8 mouse cellular contexts compared by ENCODE assay signal in genomic region chr6:113237542-113238270, GRCm38 (mm10). TPM values are rescaled to one million over a fixed set of nuclear protein-coding genes. Genes with fewer than 3 reads are reported as not detected.
A peak's percentile ranks its signal among the peaks of the same experiment; 100 is the strongest.
DNase-seq lines count a peak whose midpoint lies in the region; ATAC-seq and TF ChIP-seq lines count a peak whose summit lies in the region.

Mtmr14 (plus strand) TSS chr6:113237843.

- DNase-seq in 3T3-L1 (ENCODE audit: low read depth, low spot score), result peak; percentile 97
- peak; percentile 99 for DNase-seq in adrenal gland, postnatal 4 days (ENCODE audit: low spot score in 2 of 2)
- DNase-seq in embryonic facial prominence, embryonic 14.5 days (ENCODE audit: low spot score), result peak; percentile 98
- peak; percentile 100 for DNase-seq in heart, adult 2 months
- peak; percentile 98 to 99 for DNase-seq in kidney, adult 8-10 months
- DNase-seq in spleen, postnatal 10 days (ENCODE audit: low spot score in 2 of 2), result peak; percentile 97 to 99

- peak within 1 kb of the TSS; percentile 92 for H3K4me3 ChIP-seq in embryonic facial prominence, embryonic 14.5 days (ENCODE audit: low read depth, low read length)
- H3K4me3 ChIP-seq in heart, adult 2 months, result peak within 1 kb of the TSS; percentile 90
- H3K4me3 ChIP-seq in limb, embryonic 13.5 days, result peak within 1 kb of the TSS; percentile 92
- peak within 1 kb of the TSS; percentile 92 for H3K4me3 ChIP-seq in midbrain, embryonic 16.5 days (ENCODE audit: low read depth, low read length)

- no peaks in the 10 kb centered on the region for H3K27me3 ChIP-seq in embryonic facial prominence, embryonic 14.5 days (replicated peaks; ENCODE audit: control insufficient read depth, insufficient read depth, low read length)
- H3K27me3 ChIP-seq in heart, adult 2 months (ENCODE audit: control insufficient read depth, insufficient read depth, low read length), result no peaks in the 10 kb centered on the region
- no peaks in the 10 kb centered on the region for H3K27me3 ChIP-seq in limb, embryonic 13.5 days
- no peaks in the 10 kb centered on the region for H3K27me3 ChIP-seq in midbrain, embryonic 16.5 days (ENCODE audit: control insufficient read depth, insufficient read depth, low read depth, low read length)

- TF ChIP-seq POLR2A in heart, adult 2 months (IDR thresholded peaks at IDR 0.05; ENCODE audit: insufficient read depth, low read depth, low read length), result peak; percentile 71

- H3K36me3 ChIP-seq in embryonic facial prominence, embryonic 14.5 days (ENCODE audit: control insufficient read depth, insufficient read depth, low read length), result peaks cover 18% of the 10 kb centered on the region; the same call in 1 of the 2 replicates
- peaks cover 2% of the 10 kb centered on the region for H3K36me3 ChIP-seq in heart, adult 2 months (ENCODE audit: control insufficient read depth, insufficient read depth, low read length)
- peaks cover 22% of the 10 kb centered on the region for H3K36me3 ChIP-seq in limb, embryonic 13.5 days
- H3K36me3 ChIP-seq in midbrain, embryonic 16.5 days (ENCODE audit: control insufficient read depth, insufficient read depth, low read length), result no peaks in the 10 kb centered on the region

- peak within 1 kb of the TSS; percentile 81 for H3K9ac ChIP-seq in embryonic facial prominence, embryonic 14.5 days (ENCODE audit: low read depth, low read length)
- peak within 1 kb of the TSS; percentile 67 for H3K9ac ChIP-seq in heart, adult 2 months (ENCODE audit: low read depth, low read length)
- peak within 1 kb of the TSS; percentile 83 for H3K9ac ChIP-seq in limb, embryonic 13.5 days
- H3K9ac ChIP-seq in midbrain, embryonic 16.5 days (ENCODE audit: low read depth, low read length), result peak within 1 kb of the TSS; percentile 83

- intact Hi-C loops in heart, adult 2 months (cut with DNase I), result loop anchor here (1.0 to 5.0 kb wide), 3 partner anchors 68 to 385 kb away; partner anchors contain the start of genes Thumpd3 and Vhl

- TF ChIP-seq EP300 in heart, adult 2 months (IDR thresholded peaks at IDR 0.05; ENCODE audit: insufficient read depth, low read depth, low read length), result peak; percentile 51; the same call in 1 of the 2 replicates

- H3K27ac ChIP-seq in embryonic facial prominence, embryonic 14.5 days (replicated peaks; ENCODE audit: low read depth, low read length), result peak within 1 kb of the TSS; percentile 58; the same call in 1 of the 2 replicates
- H3K27ac ChIP-seq in heart, adult 2 months, result peak within 1 kb of the TSS; percentile 90
- peak within 1 kb of the TSS; percentile 52; the same call in 1 of the 2 replicates for H3K27ac ChIP-seq in limb, embryonic 13.5 days
- H3K27ac ChIP-seq in midbrain, embryonic 16.5 days (ENCODE audit: low read length), result peak within 1 kb of the TSS; percentile 71

- peaks cover 5% of the 10 kb centered on the region; the same call in 1 of the 2 replicates for H3K79me2 ChIP-seq in heart, adult 2 months (replicated peaks; ENCODE audit: control insufficient read depth, insufficient read depth, low read length)

- H3K9me3 ChIP-seq in embryonic facial prominence, embryonic 14.5 days (ENCODE audit: control insufficient read depth, low read length), result no peaks in the 10 kb centered on the region
- H3K9me3 ChIP-seq in limb, embryonic 13.5 days, result no peaks in the 10 kb centered on the region
- no peaks in the 10 kb centered on the region for H3K9me3 ChIP-seq in midbrain, embryonic 16.5 days (replicated peaks; ENCODE audit: control insufficient read depth, low read length, poor library complexity, severe bottlenecking)

- WGBS in embryonic facial prominence, embryonic 14.5 days, result under 1% methylated on average over 39 of the region's 55 CpGs
- under 1% methylated on average over 55 of the region's 55 CpGs for WGBS in heart, adult 2 months
- WGBS in limb, embryonic 13.5 days, result under 1% methylated on average over 55 of the region's 55 CpGs
- WGBS in midbrain, embryonic 16.5 days, result under 1% methylated on average over 48 of the region's 55 CpGs

- no peak for TF ChIP-seq CTCF in heart, adult 2 months (IDR thresholded peaks at IDR 0.05)

- peak within 1 kb of the TSS; percentile 84 for H3K4me2 ChIP-seq in embryonic facial prominence, embryonic 14.5 days (ENCODE audit: low read depth, low read length)
- H3K4me2 ChIP-seq in limb, embryonic 13.5 days (replicated peaks), result peak within 1 kb of the TSS; percentile 95
- H3K4me2 ChIP-seq in midbrain, embryonic 16.5 days (ENCODE audit: low read length), result peak within 1 kb of the TSS; percentile 90

- peaks cover 8% of the 10 kb centered on the region; the same call in 1 of the 2 replicates for H3K4me1 ChIP-seq in embryonic facial prominence, embryonic 14.5 days (ENCODE audit: control insufficient read depth, insufficient read depth, low read length)
- H3K4me1 ChIP-seq in heart, adult 2 months (ENCODE audit: control insufficient read depth, insufficient read depth, low read length), result peaks cover 9% of the 10 kb centered on the region
- peaks cover 18% of the 10 kb centered on the region for H3K4me1 ChIP-seq in limb, embryonic 13.5 days
- peaks cover 15% of the 10 kb centered on the region for H3K4me1 ChIP-seq in midbrain, embryonic 16.5 days (ENCODE audit: control insufficient read depth, insufficient read depth, low read length)

- ATAC-seq in embryonic facial prominence, embryonic 14.5 days (ENCODE audit: low read depth), result peak; percentile 99
- ATAC-seq in limb, embryonic 13.5 days (ENCODE audit: low FRiP score, low read depth), result peak; percentile 99
- peak; percentile 98 for ATAC-seq in midbrain, embryonic 16.5 days

RNA-seq across cellular contexts. Expression of gene Mtmr14, which starts in this region (rescaled TPM):
- 10 to 100 TPM; 25.8 to 26.2 TPM for total RNA-seq in adrenal gland, postnatal 4 days (2021)
- polyA plus RNA-seq in embryonic facial prominence, embryonic 14.5 days (2014; fragmentation: Nextera tagmentation; extraction: Ambion mirVana), result 31.6 and 33.3 TPM in 2 replicates
- 10 to 100 TPM; 13.3 to 15.7 TPM for total RNA-seq in heart, adult 2 months (2021)
- 17.4 and 23.7 TPM in 2 replicates for polyA plus RNA-seq in heart, adult 2 months (2012; rRNA removed)
- 34.8 and 37.8 TPM in 2 replicates for polyA plus RNA-seq in limb, embryonic 13.5 days (2015; fragmentation: Nextera tagmentation; extraction: Ambion mirVana)
- polyA plus RNA-seq in midbrain, embryonic 16.5 days (2015; fragmentation: Nextera tagmentation; extraction: Ambion mirVana), result 33.7 and 34.0 TPM in 2 replicates

Comparison
In these comparisons a context has a peak if more than half of its experiments do, and no peak if none do; other contexts are left out.
1. Peak in every context shown above with its lines: DNase-seq, ATAC-seq, H3K4me3 ChIP-seq and H3K27ac ChIP-seq.